Mouse (Mus musculus) skeletal muscle tissue, postnatal 0 days (tissue): ENCODE measurements around the gene Isg20l2. TPM values are rescaled to one million over a fixed set of nuclear protein-coding genes. Genes with fewer than 3 reads are reported as not detected.

Source experiments
- polyA plus RNA-seq: library from polyadenylated mRNA; unstranded; fragments of >200 nt; fragmentation: Nextera tagmentation; extraction: Ambion mirVana; gene quantifications from 2 replicates; pipeline ENCODE4 v1.2.1, GENCODE M21; 2015

The Isg20l2 gene
- 16.7 and 16.8 TPM in 2 replicates for polyA plus RNA-seq

DNA sequence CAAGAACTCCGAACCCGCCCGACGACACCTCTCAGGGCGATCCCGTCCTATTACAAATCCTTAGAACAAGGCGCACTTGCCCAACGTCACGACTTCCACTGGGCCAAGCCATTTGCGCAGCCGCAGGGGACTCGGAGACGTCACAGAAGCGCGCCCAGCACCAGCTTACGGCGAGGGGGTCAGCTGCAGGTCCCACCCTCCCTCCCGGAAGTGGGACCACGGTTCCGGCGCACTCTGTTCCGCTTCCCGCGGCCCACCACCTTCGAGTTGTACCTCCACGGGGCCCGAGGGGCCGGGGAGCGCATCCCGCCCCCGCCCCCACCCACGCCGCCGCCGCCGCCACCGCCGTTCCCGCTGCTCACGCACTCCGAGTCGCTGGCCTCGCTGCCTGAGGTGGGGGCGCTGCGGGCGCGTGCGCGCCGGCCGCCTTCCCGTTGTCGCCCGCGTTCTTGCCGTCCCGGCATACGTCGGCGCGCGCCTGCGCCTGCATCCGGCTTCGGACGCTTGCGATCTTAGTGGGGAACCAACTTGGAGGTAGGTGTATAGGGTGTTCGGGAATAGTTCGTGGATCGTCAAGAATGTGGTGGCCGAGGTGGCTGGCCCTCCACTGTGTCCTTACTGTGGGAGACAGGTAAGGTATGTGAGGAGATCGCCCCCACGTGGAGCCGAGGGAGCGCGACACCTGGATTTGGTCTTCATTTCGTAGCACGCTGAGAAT lies at the start of gene Isg20l2, which contains the start of gene Rrnad1:
Isg20l2 (plus strand) TSS at position 237 of the 718 bp plus-strand sequence.
Rrnad1 (minus strand) TSS at position 640 of the 718 bp plus-strand sequence.

DNA sequence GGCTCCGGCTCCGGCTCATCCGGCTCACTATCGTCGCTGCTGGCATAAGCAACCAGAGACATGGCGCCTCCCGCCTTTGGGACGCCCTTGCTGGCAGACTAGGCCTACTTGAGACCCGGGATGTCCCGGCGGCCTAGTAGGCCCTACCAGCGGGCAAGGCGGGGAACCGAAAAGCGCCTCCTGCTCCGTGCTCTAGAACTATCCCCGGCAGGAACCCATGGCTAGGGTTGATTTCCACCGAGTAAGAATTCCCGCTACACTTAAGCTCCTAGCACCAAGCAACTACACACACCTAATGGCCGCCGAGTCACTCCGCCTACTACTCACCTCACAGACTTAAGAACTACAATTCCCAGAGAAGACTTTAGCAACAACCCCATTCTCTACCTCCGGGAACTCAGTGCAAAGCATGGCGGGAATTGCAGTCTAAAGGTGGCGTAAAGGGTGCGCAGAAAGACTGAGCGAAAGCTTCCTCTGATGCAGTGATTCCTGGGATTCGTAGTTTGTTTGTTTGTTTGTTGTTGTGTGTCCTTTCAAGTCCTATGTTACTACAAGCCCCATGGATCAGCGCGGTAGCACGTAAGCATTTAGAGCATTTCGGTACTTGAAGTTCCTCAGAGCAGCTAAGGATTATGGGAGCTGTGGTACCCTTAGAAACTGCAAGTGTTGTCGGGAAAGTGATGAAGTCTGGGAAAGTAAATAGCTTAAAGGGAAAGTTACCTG lies 44.7 kb upstream of the Isg20l2 start, which contains the start of gene Prcc:
Prcc (minus strand) TSS at position 328 of the 723 bp plus-strand sequence.

DNA sequence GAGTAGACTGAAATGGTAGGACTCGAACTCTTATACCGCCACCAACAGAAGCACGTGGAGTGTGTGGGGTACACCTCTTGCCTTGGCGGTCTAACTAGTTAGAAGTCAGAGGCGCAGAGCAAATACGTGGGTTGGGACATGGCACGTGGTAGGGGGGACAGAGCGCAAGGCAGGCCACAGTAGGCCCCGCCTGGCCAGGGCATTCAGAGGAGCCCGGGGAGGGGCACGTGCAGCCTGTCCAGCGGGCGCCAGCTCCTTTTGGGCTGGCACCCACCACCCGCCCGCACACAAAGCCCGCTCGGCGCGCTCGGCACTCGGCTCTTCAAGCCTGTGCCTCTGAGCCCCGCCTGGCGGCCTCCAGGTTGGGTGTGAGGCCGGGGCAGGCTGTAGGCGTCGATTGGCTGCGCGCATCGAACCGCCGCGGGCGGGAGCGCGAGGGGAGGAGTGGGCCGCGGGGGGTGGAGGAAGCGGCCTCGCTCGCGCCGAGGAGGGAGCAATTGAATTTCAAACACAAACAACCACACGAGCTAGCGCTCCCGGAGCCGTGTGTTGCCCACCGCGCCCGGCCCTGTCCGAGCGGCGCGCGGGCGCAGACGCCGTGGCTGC lies 24.1 kb upstream of the Isg20l2 start, which contains the start of gene Hdgf:
Hdgf (plus strand) TSS at position 442 of the 606 bp plus-strand sequence.

DNA sequence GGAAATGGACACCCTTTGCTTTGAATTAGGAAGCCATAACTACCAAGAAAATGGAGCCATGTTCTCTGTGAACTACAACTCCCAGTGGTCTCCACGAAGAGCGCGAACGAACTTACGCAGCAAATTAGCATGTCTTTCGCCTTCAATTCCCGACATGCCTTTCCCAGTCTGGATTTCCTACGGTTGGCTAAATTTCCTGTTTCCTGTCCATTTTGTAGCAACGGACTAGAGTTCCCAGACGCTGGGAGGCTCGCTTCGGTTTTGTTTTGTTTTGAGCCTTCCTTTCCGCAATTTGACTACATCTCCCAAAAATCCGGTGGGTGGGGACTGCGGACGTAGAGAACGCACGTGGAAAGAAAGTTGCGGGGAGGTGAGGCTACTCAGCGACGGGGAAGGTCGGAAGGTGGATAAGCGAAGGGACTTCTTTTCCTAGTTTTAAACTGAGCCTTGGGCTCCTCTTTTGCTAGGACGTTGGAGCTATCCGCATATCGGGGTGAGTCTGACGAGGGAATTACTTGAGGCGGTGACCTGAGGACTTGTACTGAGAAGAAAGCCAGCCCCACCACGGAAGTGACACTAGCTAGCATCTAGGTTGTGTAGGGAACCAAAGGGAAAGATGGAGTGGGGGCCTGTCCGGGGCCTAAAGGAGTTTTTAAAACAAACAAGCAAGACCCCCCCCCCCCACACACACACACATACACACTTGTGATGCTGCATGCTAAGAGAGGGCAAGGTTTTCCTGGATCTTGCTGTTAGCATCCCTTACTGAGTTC lies 10.6 kb upstream of the Isg20l2 start, which contains the start of gene Mrpl24:
Mrpl24 (plus strand) TSS at position 171 of the 773 bp plus-strand sequence.

DNA sequence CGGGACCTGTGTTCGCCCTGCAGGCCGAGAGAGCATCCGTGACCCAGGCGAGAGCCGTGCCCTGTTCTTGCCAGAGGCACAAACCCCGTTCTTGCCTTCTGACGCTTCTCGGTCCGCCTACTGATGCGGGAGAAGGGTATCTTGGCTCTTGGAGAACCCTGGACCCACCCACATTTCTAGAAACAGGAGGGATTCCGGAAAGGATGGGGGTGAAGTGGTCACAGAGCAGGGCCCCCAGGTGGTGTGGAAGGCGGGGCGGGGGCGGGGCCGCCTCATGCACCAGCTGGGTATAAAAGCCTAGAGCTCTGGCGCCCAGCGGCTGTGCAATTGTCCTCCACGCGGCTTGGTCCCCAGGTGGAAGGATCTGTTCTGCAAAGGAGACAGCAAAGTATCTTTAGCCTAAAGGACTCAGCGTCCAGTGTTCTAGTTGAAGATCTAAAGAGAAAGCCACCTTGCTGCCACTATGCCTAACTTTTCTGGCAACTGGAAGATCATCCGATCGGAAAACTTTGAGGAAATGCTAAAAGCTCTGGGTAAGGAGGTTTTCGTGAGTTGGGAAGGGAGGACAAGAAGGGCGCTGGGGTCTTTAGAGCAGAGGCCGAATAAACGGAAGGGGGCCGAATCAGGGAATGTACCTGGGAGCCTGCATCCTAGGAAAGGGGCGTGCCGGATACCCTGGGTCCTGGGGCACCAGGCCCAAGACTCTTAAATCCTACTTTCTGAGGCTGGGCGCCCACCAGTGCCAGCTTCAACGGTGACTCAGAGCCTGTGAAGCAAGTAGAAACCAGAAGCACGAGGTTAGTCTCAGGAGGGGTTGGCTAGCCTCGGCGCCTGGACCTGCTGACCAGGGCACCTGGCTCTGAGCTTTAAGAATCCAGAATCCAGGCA lies 18.5 kb downstream of the Isg20l2 start, which contains the start of gene Crabp2:
Crabp2 (plus strand) TSS at position 289 of the 888 bp plus-strand sequence.

DNA sequence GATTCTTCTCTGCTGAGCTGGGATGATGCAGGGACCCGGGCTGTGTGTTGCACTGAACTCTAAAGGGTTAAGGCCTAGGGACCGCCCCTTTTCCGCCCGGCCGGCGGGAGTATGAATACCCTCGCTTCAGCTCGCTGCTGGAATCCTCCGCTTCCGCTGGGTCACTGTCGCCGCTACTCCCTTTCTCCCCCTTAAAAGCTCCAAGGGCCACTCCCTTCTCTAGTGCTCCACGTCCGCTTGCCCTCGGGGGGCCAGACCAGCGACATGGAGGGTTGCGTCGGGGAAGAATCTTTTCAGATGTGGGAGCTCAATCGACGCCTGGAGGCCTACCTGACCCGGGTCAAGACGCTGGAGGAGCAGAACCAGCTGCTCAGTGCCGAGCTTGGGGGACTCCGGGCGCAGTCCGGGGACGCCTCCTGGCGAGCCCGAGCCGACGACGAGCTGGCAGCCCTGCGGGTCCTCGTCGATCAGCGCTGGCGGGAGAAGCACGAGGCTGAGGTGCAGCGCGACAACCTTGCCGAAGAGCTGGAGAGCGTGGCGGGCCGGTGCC lies 40.9 kb downstream of the Isg20l2 start, which contains the start of gene Nes:
Nes (plus strand) TSS at position 140 of the 550 bp plus-strand sequence.

Other genes with a start within 250 kb of the Isg20l2 start
- 0.18 and 0.26 TPM in 2 replicates for gene Lrrc71, start 181.7 kb upstream of the Isg20l2 start, polyA plus RNA-seq
- gene Ntrk1, start 135.2 kb upstream of the Isg20l2 start, polyA plus RNA-seq, result 0.28 TPM in 1 of 2 replicates, not detected in the other
- 0.04 and 0.13 TPM in 2 replicates for gene Insrr, start 133.4 kb upstream of the Isg20l2 start, polyA plus RNA-seq
- 10.9 and 12.9 TPM in 2 replicates for gene Pear1, start 106.0 kb upstream of the Isg20l2 start, polyA plus RNA-seq
- 0.07 and 0.13 TPM in 2 replicates for gene Sh2d2a, start 83.6 kb upstream of the Isg20l2 start, polyA plus RNA-seq
- gene Prcc, start 44.7 kb upstream of the Isg20l2 start, polyA plus RNA-seq, result 9.7 and 10.3 TPM in 2 replicates
- 113 and 133 TPM in 2 replicates for gene Hdgf, start 24.0 kb upstream of the Isg20l2 start, polyA plus RNA-seq
- gene Mrpl24, start 10.8 kb upstream of the Isg20l2 start, polyA plus RNA-seq, result 51.0 and 60.6 TPM in 2 replicates
- 7.5 and 8.2 TPM in 2 replicates for gene Rrnad1, start 403 bp downstream of the Isg20l2 start, polyA plus RNA-seq
- 0.85 and 3.3 TPM in 2 replicates for gene Crabp2, start 18.4 kb downstream of the Isg20l2 start, polyA plus RNA-seq
- gene Nes, start 40.8 kb downstream of the Isg20l2 start, polyA plus RNA-seq, result 74.2 and 79.3 TPM in 2 replicates
- 0.21 TPM in 1 of 2 replicates, not detected in the other for gene Bcan, start 69.9 kb downstream of the Isg20l2 start, polyA plus RNA-seq
- 0.08 and 0.13 TPM in 2 replicates for gene Hapln2, start 97.3 kb downstream of the Isg20l2 start, polyA plus RNA-seq
- 15.9 and 16.7 TPM in 2 replicates for gene Gpatch4, start 112.8 kb downstream of the Isg20l2 start, polyA plus RNA-seq
- 106 and 125 TPM in 2 replicates for gene Naxe, start 128.2 kb downstream of the Isg20l2 start, polyA plus RNA-seq
- not detected in 2 replicates for gene Ttc24, start 148.0 kb downstream of the Isg20l2 start, polyA plus RNA-seq
- 5.1 and 5.8 TPM in 2 replicates for gene Iqgap3, start 151.7 kb downstream of the Isg20l2 start, polyA plus RNA-seq
- 63.1 and 70.4 TPM in 2 replicates for gene Mef2d, start 212.1 kb downstream of the Isg20l2 start, polyA plus RNA-seq